Mouse (Mus musculus) embryonic fibroblast, embryonic 13.5 days (primary cell): ENCODE data around the gene Cdrt4. TPM values are rescaled to one million over a fixed set of nuclear protein-coding genes. Genes with fewer than 3 reads are reported as not detected.

Source experiments
- H3K27ac ChIP-seq: 2 replicates; pipeline ENCODE4 v1.5.1; 2012; ENCODE audit warnings: low read length, control low read depth, inconsistent platforms; ENCODE audit not compliant: insufficient read depth
- H3K4me1 ChIP-seq: 2 replicates; pipeline ENCODE4 v1.6.1; 2011; ENCODE audit warnings: low read length; ENCODE audit not compliant: control insufficient read depth, insufficient read depth
- H3K4me3 ChIP-seq: 2 replicates; pipeline ENCODE4 v1.5.1; 2011; ENCODE audit warnings: mild to moderate bottlenecking, control low read depth, low read length; ENCODE audit not compliant: insufficient read depth
- CTCF ChIP-seq: IDR thresholded peaks from 2 replicates; pipeline ENCODE4 v1.5.1; 2011; ENCODE audit warnings: mild to moderate bottlenecking, control low read depth, low read length, moderate library complexity, borderline replicate concordance; ENCODE audit not compliant: insufficient read depth
- POLR2A ChIP-seq: IDR thresholded peaks from 2 replicates; pipeline ENCODE4 v1.6.1; 2011; ENCODE audit warnings: low read depth, mild to moderate bottlenecking, control low read depth, low read length, moderate library complexity
- polyA plus RNA-seq: library from polyadenylated mRNA; stranded (reverse); fragments of >200 nt; gene quantifications from 2 replicates; pipeline ENCODE4 v1.2.4, GENCODE M21; 2011; ENCODE audit warnings: low read depth; ENCODE audit not compliant: missing spikeins, insufficient read length

Gene Cdrt4
- polyA plus RNA-seq, 1 experiment = not detected

DNA sequence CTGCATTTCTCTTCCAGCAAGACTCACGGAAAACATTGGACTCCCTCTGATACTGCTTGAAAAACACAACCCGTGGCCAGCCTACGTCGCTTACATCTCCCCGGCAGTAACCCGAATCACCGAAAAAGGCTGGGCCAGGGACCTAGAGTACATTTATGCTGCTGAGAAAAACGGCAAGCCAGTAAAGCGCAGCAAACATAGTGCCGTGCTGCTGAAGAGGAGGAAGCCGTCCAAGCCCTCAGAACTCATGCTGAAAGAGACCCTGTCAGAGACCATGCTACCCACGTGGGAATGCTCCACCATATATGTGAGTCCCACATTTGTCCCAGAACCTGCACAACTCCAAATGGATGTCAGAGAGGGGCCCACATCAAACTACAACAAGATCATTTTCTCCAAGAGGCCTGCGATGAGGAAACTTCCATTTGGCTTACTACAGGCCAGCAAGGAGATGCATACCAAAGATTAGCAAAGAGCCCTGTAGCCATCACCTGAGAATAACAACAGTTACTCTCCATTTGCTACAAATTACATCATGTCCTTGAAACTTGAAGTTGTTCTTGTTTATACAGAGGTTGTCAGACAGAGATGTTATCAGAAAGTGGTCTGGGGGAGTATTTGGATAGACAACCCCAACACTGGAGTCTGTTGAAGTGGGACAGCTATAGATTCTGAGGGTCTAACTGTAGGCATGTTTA is 41.7 kb downstream of the Cdrt4 start:
- H3K4me3 ChIP-seq = no peak overlapping the region
- peaks cover 8% of the 10 kb centered on the region; the same call in 1 of the 2 replicates for H3K4me1 ChIP-seq
- H3K27ac ChIP-seq = no peak overlapping the region
- TF ChIP-seq POLR2A = no peak
- TF ChIP-seq CTCF = no peak

- TF ChIP-seq POLR2A (no peak), CTCF (no peak)
- Histone ChIP-seq H3K4me3 (no peak overlapping the region), H3K27ac (no peak overlapping the region), H3K4me1 (peaks cover 12% of the 10 kb centered on the region; the same call in 1 of the 2 replicates)
Measured at GRCm38 (mm10) chr11:62995066-62995754, 44.2 kb downstream of the Cdrt4 start.

GRCm38 (mm10) chr11:62995755-62996521 is 44.9 kb downstream of the Cdrt4 start:
- no peak overlapping the region for H3K4me3 ChIP-seq
- peak overlapping the region; percentile 15; the same call in 1 of the 2 replicates for H3K27ac ChIP-seq
- TF ChIP-seq POLR2A (no peak), CTCF (no peak)
- H3K4me1 ChIP-seq = peaks cover 12% of the 10 kb centered on the region; the same call in 1 of the 2 replicates

DNA sequence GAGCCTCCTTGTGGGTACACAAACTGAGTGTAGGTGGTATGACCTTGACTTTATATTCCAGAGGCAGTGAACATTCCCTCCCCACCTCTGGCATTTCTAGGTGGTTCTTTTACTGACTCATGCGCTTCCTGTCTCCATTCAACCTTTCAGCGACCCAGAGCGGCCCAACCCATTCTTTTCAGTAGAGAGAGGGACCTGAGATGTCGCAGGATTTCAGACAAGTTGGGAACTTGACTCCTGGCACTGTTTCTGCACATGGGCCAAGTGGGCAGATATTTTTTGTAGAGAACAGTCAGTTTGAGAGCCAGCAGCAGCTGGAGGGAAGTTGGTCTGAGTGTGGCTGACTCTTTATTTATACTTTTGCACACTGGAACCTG is 45.5 kb downstream of the Cdrt4 start:
- no peak overlapping the region for H3K4me3 ChIP-seq
- TF ChIP-seq POLR2A = no peak
- no peak for TF ChIP-seq CTCF
- 0 out of 2 replicates have a peak overlapping the region, but pooled peaks have one; percentile 3 for H3K27ac ChIP-seq
- peaks cover 12% of the 10 kb centered on the region; the same call in 1 of the 2 replicates for H3K4me1 ChIP-seq

GRCm38 (mm10) chr11:62997039-62997717 is 46.2 kb downstream of the Cdrt4 start:
- no peak overlapping the region for H3K4me3 ChIP-seq

GRCm38 (mm10) chr11:62997718-62998281 is 46.8 kb downstream of the Cdrt4 start:
- peak overlapping the region; percentile 23; the same call in 1 of the 2 replicates for H3K27ac ChIP-seq
- H3K4me3 ChIP-seq = no peak overlapping the region
- TF ChIP-seq CTCF = no peak
- TF ChIP-seq POLR2A = no peak
- H3K4me1 ChIP-seq = peaks cover 12% of the 10 kb centered on the region; the same call in 1 of the 2 replicates

More at GRCm38 (mm10) chr11:62997039-62997717, 46.2 kb downstream of the Cdrt4 start:
- peak overlapping the region; percentile 3; the same call in 1 of the 2 replicates for H3K27ac ChIP-seq
- no peak for TF ChIP-seq CTCF
- TF ChIP-seq POLR2A = no peak
- peaks cover 12% of the 10 kb centered on the region; the same call in 1 of the 2 replicates for H3K4me1 ChIP-seq

DNA sequence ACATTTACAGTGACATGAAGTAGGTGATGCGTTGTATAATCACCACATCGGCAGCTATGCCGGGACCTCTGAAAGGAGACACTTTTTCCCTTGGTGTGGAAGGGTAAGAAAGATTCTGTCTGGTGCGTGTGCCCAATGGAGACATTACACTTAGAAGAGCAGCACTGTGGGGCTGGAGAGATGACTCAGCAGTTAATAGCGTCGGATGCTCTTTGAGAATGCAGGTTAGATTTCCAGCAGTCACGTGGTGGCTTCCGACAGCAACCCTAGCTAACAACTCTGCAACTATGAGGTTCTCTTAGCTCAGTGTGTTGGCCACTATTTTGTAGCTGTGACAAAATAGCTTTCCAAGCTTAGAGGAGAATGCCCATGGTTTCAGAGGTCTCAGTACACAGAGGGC is 49.1 kb downstream of the Cdrt4 start:
- Histone ChIP-seq H3K4me1 (peaks cover 7% of the 10 kb centered on the region; the same call in 1 of the 2 replicates), H3K4me3 (no peak overlapping the region), H3K27ac (no peak overlapping the region)
- TF ChIP-seq CTCF (no peak), POLR2A (no peak)

DNA sequence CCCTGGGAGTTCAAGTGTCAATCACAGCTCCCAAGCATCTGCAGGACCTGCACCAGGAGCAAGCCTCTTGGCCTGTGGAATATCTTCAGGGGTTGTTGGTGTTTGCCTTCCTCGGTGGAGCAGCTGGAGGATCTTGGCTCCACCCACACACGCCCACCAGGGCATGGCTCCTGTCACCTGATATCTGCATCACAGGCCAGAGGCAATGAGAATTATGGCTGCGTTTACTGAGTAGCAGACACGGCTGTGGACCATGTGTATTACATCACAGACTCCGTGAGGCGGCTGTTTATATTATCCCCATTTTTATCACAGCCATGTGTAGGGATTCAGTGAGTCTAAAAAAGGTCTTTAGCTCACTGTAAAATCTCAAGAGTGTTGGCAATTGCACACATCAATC is 53.6 kb downstream of the Cdrt4 start:
- Histone ChIP-seq H3K4me1 (no peaks in the 10 kb centered on the region), H3K27ac (no peak overlapping the region), H3K4me3 (no peak overlapping the region)
- TF ChIP-seq POLR2A (no peak), CTCF (no peak)

- TF ChIP-seq POLR2A (no peak), CTCF (no peak)
- Histone ChIP-seq H3K4me1 (no peaks in the 10 kb centered on the region), H3K4me3 (no peak overlapping the region), H3K27ac (no peak overlapping the region)
Measured at GRCm38 (mm10) chr11:63007376-63007775, 56.4 kb downstream of the Cdrt4 start.
